ENCODE assay signal across 17 mouse cellular contexts in genomic region chr1:39918517-39919115, GRCm38 (mm10). TPM values are rescaled to one million over a fixed set of nuclear protein-coding genes. Genes with fewer than 3 reads are reported as not detected.
DNase-seq lines count a peak whose midpoint lies in the region; TF ChIP-seq lines count a peak whose summit lies in the region.
"Had no signal": no experiment of that assay in that cellular context is flagged by ENCODE, and none has a peak within 500 bp of the region (broad histone marks: within the 10 kb centered on the region; RNA-seq: fewer than 3 reads in every experiment).

No protein-coding gene starts in this region.

- H3K36me3 ChIP-seq in megakaryocyte, embryonic 14.5 days (replicated peaks; ENCODE audit: low read length) = peaks cover 15% of the 10 kb centered on the region

- H3K9me3 ChIP-seq in megakaryocyte, embryonic 14.5 days = peaks cover 6% of the 10 kb centered on the region; the same call in 1 of the 2 replicates
- H3K9me3 ChIP-seq: hindbrain, embryonic 12.5 days had no signal

- DNase-seq in left cerebral cortex, adult 2 months (ENCODE audit: extremely low spot score in 1 of 2, low spot score in 2 of 2) = no peak
- DNase-seq in left cerebral cortex, adult 9 months (ENCODE audit: low spot score in 2 of 2) = no peak
- DNase-seq in CD4-positive helper T cell, adult 2 months (ENCODE audit: low read depth, low spot score) = peak; percentile 50
- no peak for DNase-seq in adrenal gland, postnatal 25 days
- DNase-seq in embryo, embryonic 10 days (ENCODE audit: low spot score) = no peak
- no peak for DNase-seq in left cerebral cortex, postnatal 4 days
- DNase-seq: adrenal gland, adult 8-10 months; cerebellum, postnatal 14 days; kidney, adult 9 months; lung, embryonic 14.5 days; midbrain, embryonic 14.5 days; right cerebral cortex, adult 18-20 months had no signal

- no peak for TF ChIP-seq POLR2A in bone marrow macrophage, adult 2 months (IDR thresholded peaks at IDR 0.05; ENCODE audit: borderline replicate concordance, low read depth, low read length)

- no peaks in the 10 kb centered on the region for H3K27me3 ChIP-seq in megakaryocyte, embryonic 14.5 days (replicated peaks)
- H3K27me3 ChIP-seq: hindbrain, embryonic 12.5 days had no signal

- TF ChIP-seq CTCF in left cerebral cortex, adult 2 months (IDR thresholded peaks at IDR 0.05) = no peak
- TF ChIP-seq CTCF in bone marrow macrophage, adult 2 months (IDR thresholded peaks at IDR 0.05; ENCODE audit: low read depth, low read length) = no peak

- intact Hi-C loops in left cerebral cortex, adult 2 months (cut with DNase I) = no loop called here
- intact Hi-C loops in left cerebral cortex, postnatal 4 days (cut with DNase I) = loop anchor here (10.0 kb wide), 1 partner anchor 234 kb away; no protein-coding TSS in a partner anchor

- peaks cover 66% of the 10 kb centered on the region for H3K4me1 ChIP-seq in bone marrow macrophage, adult 2 months (ENCODE audit: control insufficient read depth, insufficient read depth, low read length)
- H3K4me1 ChIP-seq in megakaryocyte, embryonic 14.5 days = peaks cover 70% of the 10 kb centered on the region

- H3K4me3 ChIP-seq in left cerebral cortex, adult 2 months = no peak overlapping the region
- no peak overlapping the region for H3K4me3 ChIP-seq in bone marrow macrophage, adult 2 months (ENCODE audit: insufficient read depth, low read length)
- H3K4me3 ChIP-seq in megakaryocyte, embryonic 14.5 days (replicated peaks) = peak overlapping the region; percentile 43
- H3K4me3 ChIP-seq: erythroblast, embryonic 14.5 days; heart, adult 2 months; hindbrain, embryonic 12.5 days had no signal

- peak overlapping the region; percentile 1; the same call in 1 of the 2 replicates for H3K27ac ChIP-seq in left cerebral cortex, adult 2 months
- peak overlapping the region; percentile 49 for H3K27ac ChIP-seq in bone marrow macrophage, adult 2 months (ENCODE audit: insufficient read depth, low read depth, low read length)
- H3K27ac ChIP-seq: heart, adult 2 months; hindbrain, embryonic 12.5 days had no signal

RNA-seq across cellular contexts. Expression of gene Map4k4, which starts 17.9 kb away (rescaled TPM):
- total RNA-seq in left cerebral cortex, adult 2 months (2021) = 100 to 1,000 TPM in 1 of 2 experiments, 10 to 100 TPM in 1; 98.8 to 114 TPM
- 54.5 and 62.5 TPM in 2 replicates for polyA plus RNA-seq in bone marrow macrophage, adult 2 months (2012; ENCODE audit: insufficient read depth, insufficient read length, missing spikeins)
- 13.5 and 22.8 TPM in 2 replicates for polyA plus RNA-seq in megakaryocyte, embryonic 14.5 days (2012; ENCODE audit: insufficient read depth, low replicate concordance)
- 121 and 138 TPM in 2 replicates for total RNA-seq in adrenal gland, postnatal 25 days (2021)
- 100 to 1,000 TPM; 374 to 381 TPM for total RNA-seq in left cerebral cortex, postnatal 4 days (2021)
